Mouse (Mus musculus): ENCODE data around the gene Abcd3. TPM values are rescaled to one million over a fixed set of nuclear protein-coding genes. Genes with fewer than 3 reads are reported as not detected.

The Abcd3 gene
- total RNA-seq, 1 experiment: 21.6 TPM

DNA sequence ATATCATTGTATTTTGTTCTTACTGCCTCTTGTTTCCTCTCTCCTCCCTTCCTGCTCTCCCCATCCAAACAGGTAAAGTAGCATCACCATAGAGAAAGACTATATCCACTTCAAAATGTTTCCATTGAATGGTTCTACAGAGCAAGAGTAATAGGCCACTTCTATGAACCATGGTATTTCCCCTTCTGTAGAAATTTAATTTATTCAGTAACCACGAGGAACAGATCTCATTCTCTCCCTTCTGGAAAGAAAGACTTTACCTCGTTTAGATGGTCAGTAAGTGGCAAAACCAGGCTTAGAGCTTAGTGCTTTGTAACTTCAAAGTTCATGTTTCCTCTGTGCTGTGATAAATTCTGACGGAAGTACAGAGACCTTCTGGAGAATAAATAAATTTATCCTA, 28.9 kb upstream of the Abcd3 start:
- DNase-seq (ENCODE audit: low read depth, low spot score): no peak
- TF ChIP-seq CHD2 (IDR thresholded peaks at IDR 0.05; ENCODE audit: low read depth, low read length) (no peak), ZC3H11A (IDR thresholded peaks at IDR 0.05; ENCODE audit: borderline replicate concordance, low read depth, low read length) (no peak), MAFK (IDR thresholded peaks at IDR 0.05; ENCODE audit: insufficient read depth, low read depth, low read length) (no peak), ZNF384 (IDR thresholded peaks at IDR 0.05; ENCODE audit: low read depth, low read length) (no peak), HCFC1 (IDR thresholded peaks at IDR 0.05; ENCODE audit: borderline replicate concordance, insufficient read depth, low read length) (no peak)

DNA sequence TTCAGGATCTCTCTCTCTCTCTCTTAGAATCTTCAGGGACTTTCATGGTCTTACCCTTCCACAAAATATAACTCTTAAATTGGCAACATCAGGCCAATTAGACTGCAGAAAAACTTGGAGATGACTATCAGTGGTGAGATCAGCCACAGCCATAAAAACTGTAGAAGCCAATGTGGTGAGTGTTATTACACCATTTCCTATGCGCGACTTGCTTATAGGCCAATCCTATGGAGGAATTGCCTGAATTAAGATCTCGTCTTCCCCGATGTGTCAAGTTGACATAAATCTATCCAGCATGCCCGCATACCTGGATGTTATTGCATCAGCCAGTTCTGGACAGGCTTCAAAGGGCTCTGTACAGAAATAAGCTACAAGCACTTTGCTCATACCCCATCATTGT, 28.2 kb upstream of the Abcd3 start:
- in situ Hi-C loops (cut with MboI; ENCODE audit: low sequenced_read_pairs in 2 of 2, unreplicated experiment in 2 of 2): no loop called here
- TF ChIP-seq ZC3H11A (IDR thresholded peaks at IDR 0.05; ENCODE audit: borderline replicate concordance, low read depth, low read length): no peak
- TF ChIP-seq ZNF384 (IDR thresholded peaks at IDR 0.05; ENCODE audit: low read depth, low read length): no peak
- no peak for TF ChIP-seq CHD2 (IDR thresholded peaks at IDR 0.05; ENCODE audit: low read depth, low read length)
- no peak for TF ChIP-seq HCFC1 (IDR thresholded peaks at IDR 0.05; ENCODE audit: borderline replicate concordance, insufficient read depth, low read length)
- TF ChIP-seq MAFK (IDR thresholded peaks at IDR 0.05; ENCODE audit: insufficient read depth, low read depth, low read length): no peak
- Histone ChIP-seq H3K27ac (ENCODE audit: insufficient read depth, low read depth, low read length, poor library complexity, severe bottlenecking) (no peak overlapping the region), H3K36me3 (ENCODE audit: control insufficient read depth, insufficient read depth, low read length, poor library complexity, severe bottlenecking) (no peaks in the 10 kb centered on the region), H3K9ac (ENCODE audit: insufficient read depth, low read depth, low read length, poor library complexity, severe bottlenecking) (no peak overlapping the region), H3K4me3 (ENCODE audit: insufficient read depth in 1 of 2, low read depth in 1 of 2, low read length in 2 of 2, poor library complexity in 1 of 2, severe bottlenecking in 1 of 2) (no peak overlapping the region), H3K9me3 (ENCODE audit: control insufficient read depth, insufficient read depth, low read depth, low read length) (no peaks in the 10 kb centered on the region), H3K4me1 (ENCODE audit: control insufficient read depth in 2 of 2, insufficient read depth in 2 of 2, low read length in 2 of 2, poor library complexity in 1 of 2) (peaks cover 0 to 2% of the 10 kb centered on the region in 2 experiments; a peak in 1 of 4 replicates)
- DNase-seq (ENCODE audit: low read depth, low spot score): no peak

More for the DNA sequence above, 28.9 kb upstream of the Abcd3 start:
- no peaks in the 10 kb centered on the region for H3K9me3 ChIP-seq (ENCODE audit: control insufficient read depth, insufficient read depth, low read depth, low read length)
- H3K4me1 ChIP-seq (ENCODE audit: control insufficient read depth in 2 of 2, insufficient read depth in 2 of 2, low read length in 2 of 2, poor library complexity in 1 of 2): peaks cover 0 to 2% of the 10 kb centered on the region in 2 experiments; a peak in 1 of 4 replicates
- no peaks in the 10 kb centered on the region for H3K36me3 ChIP-seq (ENCODE audit: control insufficient read depth, insufficient read depth, low read length, poor library complexity, severe bottlenecking)
- in situ Hi-C loops (cut with MboI; ENCODE audit: low sequenced_read_pairs in 2 of 2, unreplicated experiment in 2 of 2): no loop called here
- no peak overlapping the region for H3K27ac ChIP-seq (ENCODE audit: insufficient read depth, low read depth, low read length, poor library complexity, severe bottlenecking)
- no peak overlapping the region for H3K4me3 ChIP-seq (ENCODE audit: insufficient read depth in 1 of 2, low read depth in 1 of 2, low read length in 2 of 2, poor library complexity in 1 of 2, severe bottlenecking in 1 of 2)
- H3K9ac ChIP-seq (ENCODE audit: insufficient read depth, low read depth, low read length, poor library complexity, severe bottlenecking): no peak overlapping the region

DNA sequence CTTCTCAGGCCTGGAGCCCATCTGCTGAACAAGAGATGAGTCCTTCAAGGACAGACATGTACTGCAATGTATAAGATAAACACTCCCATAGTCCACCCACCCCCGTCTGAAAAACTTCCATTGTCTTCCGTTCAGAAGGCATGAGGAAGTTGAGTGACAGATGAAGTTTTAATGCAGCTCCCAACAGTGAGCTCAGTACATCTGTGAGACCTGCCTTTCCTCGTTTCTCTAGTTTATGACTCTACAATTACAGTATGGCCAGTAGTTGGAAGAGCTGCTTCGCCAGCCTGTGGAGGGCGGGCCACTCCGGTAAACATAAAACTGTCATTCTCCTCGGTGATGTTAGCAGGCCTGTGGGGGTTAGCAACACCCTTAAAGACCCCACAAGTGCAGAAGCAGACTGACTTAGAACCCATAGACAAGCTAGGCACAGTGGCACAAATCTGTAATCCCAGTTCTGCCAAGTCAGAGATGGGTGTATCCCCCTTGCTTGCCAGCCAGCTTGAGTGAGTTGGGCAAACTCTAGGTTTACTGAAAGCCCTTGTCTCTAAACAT, 27.3 kb upstream of the Abcd3 start:
- H3K4me3 ChIP-seq (ENCODE audit: insufficient read depth in 1 of 2, low read depth in 1 of 2, low read length in 2 of 2, poor library complexity in 1 of 2, severe bottlenecking in 1 of 2): no peak overlapping the region
- H3K4me1 ChIP-seq (ENCODE audit: control insufficient read depth in 2 of 2, insufficient read depth in 2 of 2, low read length in 2 of 2, poor library complexity in 1 of 2): peaks cover 0 to 2% of the 10 kb centered on the region in 2 experiments; a peak in 1 of 4 replicates
- H3K27ac ChIP-seq (ENCODE audit: insufficient read depth, low read depth, low read length, poor library complexity, severe bottlenecking): no peak overlapping the region
- in situ Hi-C loops (cut with MboI; ENCODE audit: low sequenced_read_pairs in 2 of 2, unreplicated experiment in 2 of 2): no loop called here
- H3K36me3 ChIP-seq (ENCODE audit: control insufficient read depth, insufficient read depth, low read length, poor library complexity, severe bottlenecking): no peaks in the 10 kb centered on the region
- DNase-seq (ENCODE audit: low read depth, low spot score): no peak
- H3K9me3 ChIP-seq (ENCODE audit: control insufficient read depth, insufficient read depth, low read depth, low read length): no peaks in the 10 kb centered on the region
- H3K9ac ChIP-seq (ENCODE audit: insufficient read depth, low read depth, low read length, poor library complexity, severe bottlenecking): no peak overlapping the region
- TF ChIP-seq HCFC1 (IDR thresholded peaks at IDR 0.05; ENCODE audit: borderline replicate concordance, insufficient read depth, low read length): no peak
- TF ChIP-seq CHD2 (IDR thresholded peaks at IDR 0.05; ENCODE audit: low read depth, low read length): no peak
- TF ChIP-seq ZNF384 (IDR thresholded peaks at IDR 0.05; ENCODE audit: low read depth, low read length): no peak
- no peak for TF ChIP-seq ZC3H11A (IDR thresholded peaks at IDR 0.05; ENCODE audit: borderline replicate concordance, low read depth, low read length)
- TF ChIP-seq MAFK (IDR thresholded peaks at IDR 0.05; ENCODE audit: insufficient read depth, low read depth, low read length): no peak

- Histone ChIP-seq H3K9me3 (ENCODE audit: control insufficient read depth, insufficient read depth, low read depth, low read length) (no peaks in the 10 kb centered on the region), H3K9ac (ENCODE audit: insufficient read depth, low read depth, low read length, poor library complexity, severe bottlenecking) (no peak overlapping the region), H3K4me1 (ENCODE audit: control insufficient read depth in 2 of 2, insufficient read depth in 2 of 2, low read length in 2 of 2, poor library complexity in 1 of 2) (no peaks in the 10 kb centered on the region), H3K4me3 (ENCODE audit: insufficient read depth in 1 of 2, low read depth in 1 of 2, low read length in 2 of 2, poor library complexity in 1 of 2, severe bottlenecking in 1 of 2) (no peak overlapping the region), H3K36me3 (ENCODE audit: control insufficient read depth, insufficient read depth, low read length, poor library complexity, severe bottlenecking) (no peaks in the 10 kb centered on the region), H3K27ac (ENCODE audit: insufficient read depth, low read depth, low read length, poor library complexity, severe bottlenecking) (no peak overlapping the region)
- DNase-seq (ENCODE audit: low read depth, low spot score): no peak
- in situ Hi-C loops (cut with MboI; ENCODE audit: low sequenced_read_pairs in 2 of 2, unreplicated experiment in 2 of 2): no loop called here
- TF ChIP-seq ZC3H11A (IDR thresholded peaks at IDR 0.05; ENCODE audit: borderline replicate concordance, low read depth, low read length): no peak
- peak; percentile 64 for TF ChIP-seq MAFK (IDR thresholded peaks at IDR 0.05; ENCODE audit: insufficient read depth, low read depth, low read length)
Measured at GRCm38 (mm10) chr3:121841412-121842014, 26.4 kb upstream of the Abcd3 start.

Measured in ES-E14 (cell line).